Mouse (Mus musculus) T-helper 17 cell (primary cell): Measurements from ENCODE around the gene Naa15.
"Not testable (repeated sequence)": the region's sequence is repeated elsewhere in the genome, so short reads cannot be mapped to it uniquely, and the experiment has no call there.

Source experiments
- in situ Hi-C, 2 experiments: fragments of 300-600 bp; cut with MboI, MseI; formaldehyde crosslinking; loops; 1 replicate in 1 of 2; 2 replicates in 1 of 2; pipeline ENCODE4 v1.15.1; 2025; ENCODE audit warnings: high pct_unique_total_duplicates in 2 of 2

Naa15 gene

DNA sequence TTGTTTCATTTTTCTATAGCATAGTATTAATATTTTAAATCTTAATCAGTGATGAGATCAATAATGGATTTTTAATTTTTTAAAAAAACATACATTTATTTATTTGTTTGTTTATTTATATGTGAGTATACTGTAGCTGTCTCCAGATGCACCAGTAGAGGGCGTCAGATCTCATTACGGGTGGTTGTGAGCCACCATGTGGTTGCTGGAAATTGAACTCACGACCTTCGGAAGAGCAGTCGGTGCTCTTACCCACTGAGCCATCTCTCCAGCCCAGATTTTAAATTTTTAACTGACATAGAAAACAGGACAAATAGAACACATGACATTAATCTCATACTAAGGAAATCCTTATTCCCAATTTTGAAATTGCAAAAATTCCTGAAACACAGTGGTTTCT is 19.4 kb downstream of the Naa15 start:
- in situ Hi-C loops: not testable (repeated sequence)

- in situ Hi-C loops: no loop called here
Observed at GRCm38 (mm10) chr3:51434871-51435595, 20.1 kb downstream of the Naa15 start.

DNA sequence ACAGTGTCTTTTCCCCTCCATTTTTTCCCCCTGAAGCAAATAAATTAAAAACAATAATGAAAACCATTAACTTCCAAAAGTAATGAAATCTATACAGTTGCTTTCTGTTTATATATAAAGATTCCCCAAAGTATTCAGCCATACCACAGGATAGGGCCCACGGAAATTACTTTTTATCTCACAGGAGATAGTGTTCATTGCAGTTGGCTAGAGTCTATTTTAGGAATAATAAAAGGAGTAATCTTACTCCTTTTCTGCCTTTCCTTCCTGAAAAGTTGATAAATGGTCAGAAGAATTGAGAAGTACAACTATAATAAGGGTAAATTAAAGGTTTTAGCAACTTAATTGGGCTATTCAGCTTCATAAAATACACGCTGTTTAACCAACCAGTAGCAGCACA is 53.6 kb downstream of the Naa15 start:
- in situ Hi-C loops: loop anchor here in 1 of 2 experiments (10.0 kb wide), 1 partner anchor 1034 kb away; no protein-coding TSS in a partner anchor

GRCm38 (mm10) chr3:51475706-51476105 is 60.8 kb downstream of the Naa15 start:
- in situ Hi-C loops: loop anchor here in 1 of 2 experiments (25.0 kb wide), 1 partner anchor 1987 kb away; the partner anchor contains the start of genes Nhlrc3 and Proser1

DNA sequence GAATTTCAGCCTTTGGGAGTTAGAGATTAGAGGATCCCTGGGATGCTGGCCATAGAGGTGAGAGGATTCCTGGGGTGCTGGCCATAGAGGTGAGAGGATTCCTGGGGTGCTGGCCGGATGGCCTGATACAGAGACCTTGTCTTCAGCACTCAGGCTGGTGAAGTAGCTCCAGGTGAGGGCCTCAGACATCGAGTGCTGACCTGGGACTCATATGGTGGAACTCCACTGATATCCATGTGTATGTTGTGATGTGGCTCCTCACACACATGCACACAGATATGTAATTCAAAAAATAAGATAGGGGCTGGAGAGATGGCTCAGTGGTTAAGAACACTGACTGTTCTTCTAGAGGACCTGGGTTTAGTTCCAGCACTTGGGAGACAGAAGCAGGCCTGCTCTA is 64.9 kb downstream of the Naa15 start:
- in situ Hi-C loops: loop anchor here in 1 of 2 experiments (25.0 kb wide), 1 partner anchor 1982 kb away; the partner anchor contains the start of genes Nhlrc3 and Proser1

GRCm38 (mm10) chr3:51481059-51481458 is 66.1 kb downstream of the Naa15 start:
- in situ Hi-C loops: loop anchor here in 1 of 2 experiments (25.0 kb wide), 1 partner anchor 1981 kb away; the partner anchor contains the start of genes Nhlrc3 and Proser1

GRCm38 (mm10) chr3:51481881-51482280 is 66.9 kb downstream of the Naa15 start:
- in situ Hi-C loops: loop anchor here in 1 of 2 experiments (25.0 kb wide), 1 partner anchor 1980 kb away; the partner anchor contains the start of genes Nhlrc3 and Proser1

DNA sequence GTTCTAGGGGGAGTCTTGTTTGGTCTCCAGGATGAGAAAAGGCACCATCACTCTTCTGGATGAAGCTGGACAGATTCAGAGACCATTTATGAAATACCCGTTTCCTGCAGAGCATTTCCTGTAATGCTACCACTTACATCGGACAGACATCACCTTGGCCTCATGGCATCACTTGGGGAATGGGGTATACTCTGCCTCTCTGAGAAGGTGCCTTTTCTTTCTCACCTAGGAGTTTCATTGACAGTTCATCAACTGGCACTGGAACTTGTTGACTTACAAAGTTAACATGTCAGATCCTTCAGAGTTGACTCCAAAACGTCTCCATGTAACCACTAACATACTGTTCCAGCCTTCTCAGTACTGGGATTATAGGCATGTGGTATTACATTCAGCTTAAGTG is 67.8 kb downstream of the Naa15 start:
- in situ Hi-C loops: loop anchor here in 1 of 2 experiments (25.0 kb wide), 1 partner anchor 1980 kb away; the partner anchor contains the start of genes Nhlrc3 and Proser1

DNA sequence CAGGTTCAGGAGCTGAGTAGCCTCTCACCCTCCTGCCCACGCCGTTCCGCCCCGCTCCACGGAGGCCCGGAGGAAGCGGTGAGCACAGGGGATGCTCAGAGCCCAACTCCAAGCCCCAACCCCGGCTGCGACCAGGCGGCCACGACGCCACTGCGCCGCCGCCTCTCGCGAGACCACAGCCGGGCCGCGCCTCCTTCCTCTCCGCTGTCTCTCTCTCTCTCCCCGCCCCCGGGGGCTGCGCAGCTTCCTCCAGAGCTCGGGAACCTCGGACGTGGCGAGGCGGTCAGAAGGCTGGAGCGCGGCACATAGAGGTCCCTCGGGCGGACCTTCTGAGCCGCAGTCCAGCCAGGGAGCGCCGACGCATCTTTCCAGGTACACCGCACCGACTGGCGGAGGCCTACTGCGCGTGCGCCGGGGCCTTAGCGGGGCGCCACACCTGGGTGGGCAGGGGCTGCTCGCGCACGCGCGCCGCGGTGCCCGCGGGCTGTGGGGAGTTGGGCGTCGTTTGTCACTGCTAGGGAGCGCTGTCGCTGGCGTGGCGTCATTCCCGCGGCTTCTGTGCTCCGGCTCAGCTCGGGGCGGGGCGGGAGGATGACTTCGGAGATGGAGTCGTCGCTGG is 68.9 kb downstream of the Naa15 start, which contains the start of gene Rab33b:
TSS of gene Rab33b (plus strand) at position 180 of the 619 bp plus-strand sequence.
- in situ Hi-C loops: loop anchor here in 1 of 2 experiments (25.0 kb wide), 1 partner anchor 1978 kb away; the partner anchor contains the start of genes Nhlrc3 and Proser1

DNA sequence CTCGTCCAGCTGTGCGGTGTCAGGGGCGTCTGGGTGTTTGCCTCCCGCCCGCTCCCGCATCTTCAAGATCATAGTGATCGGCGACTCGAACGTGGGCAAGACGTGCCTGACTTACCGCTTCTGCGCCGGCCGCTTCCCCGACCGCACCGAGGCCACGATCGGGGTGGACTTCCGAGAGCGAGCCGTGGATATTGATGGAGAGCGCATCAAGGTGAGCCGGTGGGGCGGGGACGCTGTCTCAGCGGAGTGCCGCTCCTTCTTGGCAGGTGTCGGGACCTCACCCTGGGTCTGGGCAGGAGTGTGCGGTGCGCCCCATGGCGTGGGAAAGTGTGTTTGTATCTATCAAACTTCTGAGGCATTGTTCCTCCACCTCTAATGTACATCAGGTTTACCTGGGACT is 69.4 kb downstream of the Naa15 start:
- in situ Hi-C loops: loop anchor here in 1 of 2 experiments (25.0 kb wide), 1 partner anchor 1978 kb away; the partner anchor contains the start of genes Nhlrc3 and Proser1

DNA sequence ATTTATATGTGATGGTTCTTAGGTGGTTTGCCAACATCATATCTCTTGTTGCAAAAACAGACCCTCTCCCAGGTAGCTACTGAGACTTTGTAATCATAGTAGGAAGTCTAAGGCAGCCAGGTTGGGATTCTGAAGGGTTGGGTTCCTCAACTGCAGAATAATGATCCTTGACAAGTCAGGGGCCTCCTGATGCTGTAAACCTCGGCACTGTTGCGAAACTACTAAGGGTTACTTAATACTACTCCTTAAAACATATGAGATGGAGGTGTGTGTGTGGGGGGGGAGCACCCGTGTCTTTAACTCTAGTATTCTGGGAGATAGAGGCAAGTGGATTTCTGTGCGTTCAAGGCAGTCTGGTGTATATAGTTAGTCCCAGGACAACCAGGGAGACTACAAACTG is 70.4 kb downstream of the Naa15 start:
- in situ Hi-C loops: loop anchor here (5.0 to 25.0 kb wide), 2 partner anchors 1882 to 1977 kb away; partner anchors contain the start of genes Nhlrc3 (in 1 of the 2) and Proser1 (in 1 of the 2)

- in situ Hi-C loops: loop anchor here (5.0 to 25.0 kb wide), 2 partner anchors 1881 to 1976 kb away; partner anchors contain the start of genes Nhlrc3 (in 1 of the 2) and Proser1 (in 1 of the 2)
Observed at GRCm38 (mm10) chr3:51486491-51487195, 71.7 kb downstream of the Naa15 start.

DNA sequence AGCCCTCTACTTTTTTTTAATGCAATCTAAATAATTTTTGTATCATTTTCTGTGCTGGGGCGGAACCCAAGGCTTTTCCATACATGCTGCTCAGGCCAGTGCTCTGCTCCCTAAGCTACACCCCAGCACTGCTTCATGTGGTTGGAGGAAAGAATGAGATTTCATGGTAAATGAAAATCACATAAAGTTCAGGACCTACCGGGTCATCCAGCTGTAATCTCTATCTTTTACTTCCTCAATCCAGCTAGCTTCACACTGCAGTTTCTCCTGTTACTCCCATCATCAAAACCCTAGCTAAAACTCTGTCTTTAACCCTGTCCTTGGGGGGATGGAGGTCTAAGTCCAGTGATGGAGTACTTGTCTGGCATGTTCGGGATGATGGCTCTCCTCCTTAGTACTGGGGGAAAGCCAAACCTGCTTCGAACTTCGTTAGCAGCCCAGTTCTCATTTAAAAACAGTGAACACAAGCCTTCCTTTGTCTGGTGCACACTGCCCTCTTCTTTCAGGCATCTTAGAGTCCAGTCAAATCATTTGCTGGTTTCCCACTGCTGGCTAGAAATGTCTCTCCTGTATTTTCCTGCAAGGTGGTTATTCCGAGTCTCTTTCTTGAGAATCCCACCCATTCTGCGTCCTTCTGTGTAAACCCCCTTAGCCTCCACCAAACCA is 75.3 kb downstream of the Naa15 start:
- in situ Hi-C loops: loop anchor here in 1 of 2 experiments (10.0 to 25.0 kb wide), 2 partner anchors 745 to 1972 kb away; partner anchors contain the start of genes Nhlrc3 and Proser1

- in situ Hi-C loops: loop anchor here in 1 of 2 experiments (10.0 to 25.0 kb wide), 2 partner anchors 741 to 1969 kb away; partner anchors contain the start of genes Nhlrc3 and Proser1
Observed at GRCm38 (mm10) chr3:51493272-51493838, 78.4 kb downstream of the Naa15 start.

DNA sequence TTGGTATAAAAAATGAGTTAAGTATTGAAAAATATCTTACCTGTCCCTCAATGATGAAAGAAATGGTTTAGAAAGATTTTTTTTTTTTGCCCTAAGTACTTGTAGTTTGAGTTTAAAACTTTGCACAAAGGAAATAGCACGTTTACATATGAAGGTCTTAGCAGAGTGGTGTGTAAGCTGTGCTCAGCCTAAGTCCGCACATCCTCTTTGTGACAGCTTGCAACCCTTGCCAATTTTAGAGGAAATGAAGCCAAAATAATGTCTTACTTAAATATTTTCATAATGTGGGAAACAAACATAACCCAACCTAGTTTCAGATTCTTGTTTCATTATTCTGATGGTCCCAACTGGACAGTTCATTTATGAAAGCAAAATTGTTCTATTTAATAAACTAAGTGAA is 79.5 kb downstream of the Naa15 start:
- in situ Hi-C loops: loop anchor here in 1 of 2 experiments (10.0 to 25.0 kb wide), 2 partner anchors 740 to 1968 kb away; partner anchors contain the start of genes Nhlrc3 and Proser1

- in situ Hi-C loops: loop anchor here in 1 of 2 experiments (10.0 to 25.0 kb wide), 2 partner anchors 739 to 1967 kb away; partner anchors contain the start of genes Nhlrc3 and Proser1
Observed at GRCm38 (mm10) chr3:51495646-51496045, 80.7 kb downstream of the Naa15 start.

DNA sequence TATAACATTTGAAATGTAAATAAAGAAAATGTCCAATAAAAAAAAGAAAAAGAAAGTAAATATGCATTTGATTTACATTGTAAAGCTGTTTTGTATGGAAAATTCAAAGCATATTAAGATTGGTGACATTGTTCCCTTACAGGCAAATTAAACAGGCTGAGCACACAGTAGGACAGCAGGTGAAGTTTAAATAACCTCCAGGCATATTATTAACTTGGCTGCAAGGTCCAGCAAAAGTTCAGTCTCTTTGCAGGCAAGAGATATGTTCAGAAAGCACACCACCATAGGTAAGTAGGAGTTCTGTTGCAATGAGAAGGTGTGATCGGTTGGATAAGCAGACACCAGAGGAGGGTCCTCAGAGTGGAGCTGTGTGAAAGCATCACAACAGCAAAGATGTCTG is 83.0 kb downstream of the Naa15 start:
- in situ Hi-C loops: loop anchor here in 1 of 2 experiments (10.0 to 25.0 kb wide), 2 partner anchors 737 to 1964 kb away; partner anchors contain the start of genes Nhlrc3 and Proser1

GRCm38 (mm10) chr3:51498659-51499058 is 83.7 kb downstream of the Naa15 start:
- in situ Hi-C loops: loop anchor here in 1 of 2 experiments (10.0 to 25.0 kb wide), 2 partner anchors 736 to 1964 kb away; partner anchors contain the start of genes Nhlrc3 and Proser1

DNA sequence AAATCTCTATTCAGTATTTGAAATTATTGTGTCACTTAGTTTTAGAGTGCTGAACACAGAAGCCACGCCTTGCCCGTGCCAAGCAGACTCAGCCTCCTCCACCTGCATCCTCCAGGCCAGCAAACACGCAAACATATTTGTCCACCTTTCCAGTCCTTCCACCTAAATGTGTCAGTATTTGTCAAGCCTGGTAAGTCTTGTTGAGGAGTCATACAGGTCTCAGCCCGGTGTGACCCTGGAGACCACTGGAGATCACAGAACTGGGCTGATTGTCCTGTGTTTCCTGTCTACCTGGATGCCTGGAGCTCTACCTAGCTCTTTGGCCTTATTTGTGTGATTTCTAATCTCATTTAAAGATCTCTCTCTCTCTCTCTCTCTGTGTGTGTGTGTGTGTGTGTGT is 84.9 kb downstream of the Naa15 start:
- in situ Hi-C loops: loop anchor here (10.0 to 25.0 kb wide), 3 partner anchors 145 to 1962 kb away; partner anchors contain the start of genes Nhlrc3 (in 1 of the 2) and Proser1 (in 1 of the 2)
